Mouse (Mus musculus) gastrocnemius, postnatal 36 days (tissue): ENCODE results near the gene Rnf150. TPM values are rescaled to one million over a fixed set of nuclear protein-coding genes. Genes with fewer than 3 reads are reported as not detected.

Experiments
- DNase-seq, 2 experiments: peaks; one replicate each; pipeline ENCODE4 v3.0.0; 2022
- intact Hi-C: fragments of 180-260 bp; cut with DNase I; formaldehyde crosslinking; loops from one replicate; pipeline ENCODE4 v1.15.1; 2025
- total RNA-seq, 2 experiments: library from RNA; stranded (reverse); gene quantifications; 2 replicates each; pipeline ENCODE4 v1.2.3; 2021

Gene Rnf150
- total RNA-seq, 2 experiments from 2014 or later: 19.7 to 24.2 TPM

GRCm38 (mm10) chr8:82884480-82884879 is 21.3 kb downstream of the Rnf150 start:
- intact Hi-C loops: no loop called here
- DNase-seq: no peak

DNA sequence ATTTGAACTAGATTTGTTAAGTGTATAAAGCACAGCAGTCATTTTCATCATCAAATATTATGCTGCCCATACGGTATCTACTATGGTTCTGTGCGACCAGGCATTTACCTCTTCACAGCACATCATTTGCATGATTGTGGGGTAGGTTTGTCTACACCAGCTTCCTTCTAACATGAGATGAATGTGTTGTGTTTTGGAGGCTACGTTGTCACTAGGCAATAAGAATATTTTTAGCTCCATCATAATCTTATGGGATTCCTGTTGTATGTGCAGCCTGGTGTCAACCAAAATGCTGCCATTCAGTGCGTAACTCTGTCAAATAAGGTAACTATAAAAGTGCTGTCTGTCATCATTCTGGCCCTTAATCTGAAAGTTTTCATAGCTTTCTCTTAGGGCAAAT is 24.1 kb downstream of the Rnf150 start:
- intact Hi-C loops: no loop called here
- no peak for DNase-seq

GRCm38 (mm10) chr8:82889062-82889720 is 26.0 kb downstream of the Rnf150 start:
- DNase-seq: no peak
- intact Hi-C loops: no loop called here

GRCm38 (mm10) chr8:82895091-82895490 is 31.9 kb downstream of the Rnf150 start:
- DNase-seq: no peak
- intact Hi-C loops: no loop called here

DNA sequence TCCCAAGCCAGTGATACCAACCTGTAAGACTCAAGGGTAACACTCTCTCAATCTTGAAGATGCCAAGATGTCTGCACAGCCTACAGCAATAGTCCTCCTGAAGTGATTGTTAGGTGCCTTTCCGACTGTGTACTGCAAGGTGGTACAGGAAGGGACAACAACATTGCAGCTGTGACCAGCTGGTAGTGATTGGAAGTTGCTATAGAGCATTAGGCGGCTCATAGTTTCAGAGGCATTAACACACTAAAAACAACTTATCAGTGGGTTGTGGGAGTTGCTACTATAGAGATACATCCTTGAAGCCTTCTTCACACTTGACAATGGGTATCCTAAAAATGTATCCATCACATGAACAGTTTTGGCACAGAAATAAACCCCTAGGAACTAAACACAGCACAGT is 33.6 kb downstream of the Rnf150 start:
- intact Hi-C loops: no loop called here

GRCm38 (mm10) chr8:82897628-82898458 is 34.7 kb downstream of the Rnf150 start:
- intact Hi-C loops: no loop called here

More for the DNA sequence above, 33.6 kb downstream of the Rnf150 start:
- DNase-seq: no peak

DNA sequence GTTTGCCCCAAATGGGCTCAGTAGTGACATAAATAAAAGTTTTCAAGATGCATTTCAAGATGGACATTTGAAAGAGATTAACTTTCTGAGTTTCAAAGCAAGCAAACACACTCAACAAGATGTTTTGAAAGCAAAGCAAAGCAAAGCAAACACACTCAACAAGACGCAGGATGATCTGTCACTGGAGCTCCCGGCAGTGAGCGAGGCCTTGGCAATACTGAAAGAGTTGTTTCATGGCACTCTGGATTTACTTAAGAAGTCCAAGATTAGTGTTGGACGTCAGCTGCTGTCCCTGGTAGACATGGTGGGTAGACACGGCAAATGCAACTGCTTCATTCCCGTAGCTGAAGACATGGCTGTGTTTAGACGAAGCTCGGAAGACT is 35.3 kb downstream of the Rnf150 start:
- DNase-seq: no peak
- intact Hi-C loops: no loop called here

More at GRCm38 (mm10) chr8:82897628-82898458, 34.7 kb downstream of the Rnf150 start:
- no peak for DNase-seq

GRCm38 (mm10) chr8:82900958-82901357 is 37.8 kb downstream of the Rnf150 start:
- DNase-seq: no peak
- intact Hi-C loops: no loop called here

DNA sequence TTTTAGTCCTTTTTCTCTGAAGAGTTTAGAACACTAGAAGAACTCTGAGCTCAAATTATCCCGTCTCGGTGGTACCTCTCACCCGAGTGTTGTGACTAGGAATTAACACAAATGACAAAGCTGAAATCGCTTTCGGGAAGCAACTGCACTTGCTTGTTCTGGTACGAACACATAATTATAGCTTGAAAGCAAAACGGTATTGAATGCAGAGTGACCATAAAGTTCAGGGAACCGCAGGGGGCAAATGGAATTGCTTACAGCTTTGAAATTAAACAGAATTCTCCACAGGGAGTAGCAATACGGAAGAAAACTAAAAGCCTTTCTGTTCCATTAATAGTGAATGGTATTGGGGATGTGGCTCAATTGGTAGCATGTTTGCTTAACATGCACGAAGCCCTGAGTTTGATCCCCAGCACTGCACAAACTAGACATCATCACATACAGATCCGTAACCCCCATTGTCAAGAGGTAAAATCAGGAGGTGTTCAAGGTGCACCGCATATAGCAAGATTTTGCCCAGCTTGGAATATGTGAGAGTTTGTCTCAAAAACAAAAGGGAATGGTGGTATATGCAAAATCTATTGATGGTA is 38.5 kb downstream of the Rnf150 start:
- no peak for DNase-seq
- intact Hi-C loops: no loop called here

DNA sequence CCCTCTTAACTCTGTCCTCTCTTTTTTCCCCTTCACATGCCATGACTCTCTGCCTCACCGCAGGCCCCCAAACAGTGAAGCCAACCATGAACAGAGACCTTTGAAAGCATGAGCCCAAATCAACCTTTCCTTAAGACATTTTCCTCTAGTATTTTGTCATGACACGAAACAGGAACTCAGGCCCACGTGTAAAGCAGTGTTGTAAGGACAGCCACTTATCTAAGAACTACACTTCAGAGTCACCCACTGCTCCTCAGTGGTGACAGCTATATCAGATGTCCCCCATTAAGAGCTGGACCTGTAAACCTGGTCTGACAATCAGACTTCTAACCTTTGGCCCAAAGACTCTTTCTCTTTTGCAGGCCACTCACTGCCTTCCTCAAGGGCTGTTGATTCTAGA is 40.3 kb downstream of the Rnf150 start:
- DNase-seq: no peak
- intact Hi-C loops: no loop called here

DNA sequence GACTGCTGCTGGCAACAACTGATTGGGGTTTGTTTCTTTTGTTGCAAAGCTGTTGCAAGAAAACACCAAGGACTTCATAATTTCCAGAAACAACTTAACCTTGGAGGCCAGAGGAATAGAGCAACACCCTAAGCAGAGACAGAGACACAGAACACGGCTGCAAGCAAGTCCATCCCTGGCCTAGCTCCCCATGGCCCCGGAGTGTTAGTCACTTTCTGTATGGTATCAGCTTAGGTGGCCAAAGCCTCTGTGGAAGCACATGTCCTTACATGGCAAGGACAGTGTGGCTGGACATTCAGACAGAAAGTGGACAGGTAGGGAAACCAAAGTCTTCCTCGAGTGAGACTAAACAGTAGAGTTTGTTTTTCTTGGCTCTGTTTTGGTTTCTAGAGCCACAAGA is 44.1 kb downstream of the Rnf150 start:
- intact Hi-C loops: no loop called here
- no peak for DNase-seq

GRCm38 (mm10) chr8:82911436-82911835 is 48.3 kb downstream of the Rnf150 start:
- DNase-seq: no peak
- intact Hi-C loops: no loop called here

- intact Hi-C loops: no loop called here
Measured at GRCm38 (mm10) chr8:82912282-82912681, 49.1 kb downstream of the Rnf150 start.

DNA sequence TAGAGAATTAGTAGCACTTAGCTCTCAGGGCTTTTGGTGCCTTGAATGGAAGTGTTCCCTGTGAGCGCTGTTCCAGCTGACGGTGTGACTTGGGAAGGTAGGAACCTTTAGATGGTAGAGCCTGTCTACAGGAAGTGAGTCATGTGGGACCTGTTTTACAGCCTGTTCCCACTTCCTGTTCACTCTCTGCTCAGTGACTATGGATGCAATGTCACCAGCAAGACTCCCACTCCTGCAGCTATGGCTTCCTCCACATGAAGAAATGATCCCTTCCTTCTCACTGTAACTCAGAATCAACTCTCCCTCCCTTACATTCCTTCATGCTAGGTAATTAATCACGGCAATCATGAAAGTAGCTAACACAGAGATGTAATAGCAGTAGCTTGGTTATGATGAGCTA is 51.4 kb downstream of the Rnf150 start:
- intact Hi-C loops: no loop called here
- no peak for DNase-seq

More at GRCm38 (mm10) chr8:82912282-82912681, 49.1 kb downstream of the Rnf150 start:
- DNase-seq: no peak

DNA sequence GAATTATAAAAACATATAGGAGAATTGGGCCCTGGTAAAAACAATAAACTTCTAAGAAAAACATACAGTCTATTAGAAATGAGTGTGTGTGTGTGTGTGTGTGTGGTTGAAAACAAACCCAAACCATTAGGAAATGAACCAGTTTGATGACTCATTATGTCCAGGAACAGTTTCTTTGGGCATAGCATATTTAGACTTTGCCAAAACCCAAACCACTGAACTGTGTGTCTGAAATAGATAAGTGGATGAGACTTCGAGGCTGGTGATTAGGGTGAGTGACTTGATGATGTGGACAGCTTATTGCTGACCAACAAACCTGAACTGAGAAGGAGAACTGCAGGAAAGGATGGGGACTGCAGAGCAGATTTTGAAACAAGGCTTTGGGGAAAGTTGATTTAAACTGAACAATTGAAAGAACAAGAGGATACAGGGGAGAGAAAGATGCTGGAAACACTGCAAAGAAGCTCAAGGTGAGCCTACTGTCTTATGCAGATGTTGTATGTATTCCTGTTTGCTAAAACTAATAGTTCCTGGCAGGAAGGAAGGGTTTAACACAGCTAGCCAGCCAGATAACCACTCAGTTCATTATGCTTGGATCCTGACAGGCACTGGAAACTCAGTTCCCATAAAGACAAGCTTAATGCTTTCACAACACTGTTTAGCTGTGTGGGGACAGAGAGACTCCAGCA is 53.8 kb downstream of the Rnf150 start:
- DNase-seq: no peak
- intact Hi-C loops: no loop called here

DNA sequence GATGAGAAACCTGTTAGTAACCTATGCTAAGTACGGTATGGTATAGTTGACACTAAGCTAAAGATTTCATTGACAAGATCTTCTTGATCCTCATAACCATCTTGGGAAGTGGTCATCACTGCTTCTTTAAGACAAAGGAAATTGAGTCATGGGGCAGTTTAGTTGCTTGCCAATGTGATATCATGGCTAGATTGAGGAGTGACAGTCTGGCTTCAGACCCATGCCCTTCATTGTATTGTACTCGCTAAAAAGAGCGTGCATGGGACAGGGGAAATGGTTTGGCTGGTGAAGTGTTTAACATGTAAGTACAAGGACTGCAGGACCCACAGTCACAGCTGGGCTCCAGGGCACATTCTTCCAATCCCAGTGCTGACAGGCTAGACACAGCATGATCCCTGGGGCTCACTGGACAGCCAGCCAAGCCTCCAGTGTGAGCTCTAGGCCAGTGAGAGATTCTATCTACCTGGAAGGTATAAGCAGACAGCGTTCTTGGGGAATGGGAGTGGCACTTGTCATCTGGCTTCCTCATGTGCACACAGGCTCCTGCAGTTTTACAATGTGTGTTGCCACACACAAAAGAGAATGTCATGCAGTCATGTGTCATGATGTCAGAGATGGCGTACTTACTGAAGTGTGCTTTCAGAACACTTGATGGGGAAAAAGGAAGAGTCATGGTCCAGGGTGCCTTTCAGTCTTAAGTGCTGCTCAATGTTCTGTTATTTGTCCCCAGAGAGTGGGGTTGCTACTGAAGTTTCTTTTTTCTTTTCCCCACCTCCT is 54.6 kb downstream of the Rnf150 start:
- intact Hi-C loops: no loop called here
- no peak for DNase-seq

- DNase-seq: no peak
- intact Hi-C loops: no loop called here
Measured at GRCm38 (mm10) chr8:82919676-82920075, 56.5 kb downstream of the Rnf150 start.

GRCm38 (mm10) chr8:82920124-82920523 is 57.0 kb downstream of the Rnf150 start:
- intact Hi-C loops: no loop called here
- no peak for DNase-seq

GRCm38 (mm10) chr8:82925286-82925685 is 62.1 kb downstream of the Rnf150 start:
- intact Hi-C loops: loop anchor here (5.0 kb wide), 1 partner anchor 58 kb away; no protein-coding TSS in a partner anchor

DNA sequence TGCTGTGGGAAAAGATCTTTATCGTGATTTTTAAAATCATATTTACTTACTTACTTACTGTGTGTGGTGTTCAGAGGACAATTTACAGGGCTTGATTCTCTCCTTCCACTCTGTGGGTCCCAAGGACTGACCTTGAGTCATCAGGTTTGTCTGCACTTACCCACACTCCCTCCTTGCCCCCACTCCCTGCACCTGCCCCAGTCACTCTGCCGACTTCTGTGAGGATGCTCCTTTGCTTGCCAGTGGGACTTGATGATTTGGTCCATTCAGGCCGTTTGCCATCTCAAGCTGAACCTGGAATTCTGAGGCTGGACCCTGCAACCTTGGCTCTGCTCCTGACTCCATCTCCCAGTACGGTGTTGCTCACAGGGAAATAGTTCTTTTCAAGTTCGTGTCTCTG is 63.4 kb downstream of the Rnf150 start:
- intact Hi-C loops: loop anchor here (5.0 kb wide), 1 partner anchor 59 kb away; no protein-coding TSS in a partner anchor
- no peak for DNase-seq

More at GRCm38 (mm10) chr8:82925286-82925685, 62.1 kb downstream of the Rnf150 start:
- DNase-seq: no peak
